Mouse (Mus musculus): Measurements from ENCODE around the gene Hps1.

DNA sequence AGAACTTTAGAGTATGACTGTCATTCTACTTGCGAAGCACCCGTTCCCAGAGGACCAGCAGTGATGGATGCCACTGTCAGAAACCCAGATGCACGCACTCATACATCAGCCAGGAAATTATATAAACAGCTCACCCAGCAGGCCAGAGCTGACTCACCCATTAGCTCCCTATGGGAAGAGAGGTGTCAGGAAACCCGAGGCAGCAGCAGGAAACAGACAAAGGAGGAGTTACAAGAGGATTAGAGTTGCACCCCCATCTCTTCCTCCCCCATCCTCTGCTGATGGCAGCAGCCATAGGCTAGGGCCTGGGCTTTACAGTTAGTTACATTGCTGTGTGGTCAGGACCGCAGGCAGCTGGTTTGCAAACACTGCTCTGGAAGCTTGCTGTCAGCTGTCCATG lies 8.5 kb upstream of the Hps1 start:
- no peak for TF ChIP-seq CTCF (IDR thresholded peaks at IDR 0.05; ENCODE audit: extremely low read depth, insufficient read length, insufficient replicate concordance, low read depth, low read length)
- TF ChIP-seq POLR2A (IDR thresholded peaks at IDR 0.05; ENCODE audit: low read depth, low read length): no peak

Measured in small intestine, adult 2 months (tissue).